Mouse (Mus musculus) CH12.LX (cell line): ENCODE results near the gene Gm8439.

Experiments used
- CHD1 ChIP-seq: IDR thresholded peaks from 2 replicates; pipeline ENCODE4 v1.6.1; 2012; ENCODE audit warnings: low read depth, low read length, improper control_type of control experiment, inconsistent platforms
- CHD2 ChIP-seq: IDR thresholded peaks from 2 replicates; pipeline ENCODE4 v1.6.1; 2011; ENCODE audit warnings: low read length, improper control_type of control experiment
- CTCF ChIP-seq, 2 experiments: IDR thresholded peaks in 1 of 2; conservative IDR thresholded peaks in 1 of 2; 2 replicates each; pipeline ENCODE4 v1.5.1; 2011 to 2012; ENCODE audit warnings: low read depth in 2 of 2, low read length in 2 of 2, improper control_type of control experiment in 1 of 2, inconsistent platforms in 1 of 2, mild to moderate bottlenecking in 1 of 2, moderate library complexity in 1 of 2
- EP300 ChIP-seq: IDR thresholded peaks from 2 replicates; pipeline ENCODE4 v1.6.1; 2011; ENCODE audit warnings: low read length, improper control_type of control experiment
- GABPA ChIP-seq: IDR thresholded peaks from 2 replicates; pipeline ENCODE4 v1.6.1; 2012; ENCODE audit warnings: low read depth, low read length, improper control_type of control experiment, inconsistent platforms; ENCODE audit not compliant: insufficient replicate concordance
- MAFK ChIP-seq: IDR thresholded peaks from 2 replicates; pipeline ENCODE4 v1.6.1; 2011; ENCODE audit warnings: low read length, improper control_type of control experiment; ENCODE audit not compliant: insufficient replicate concordance
- POLR2A ChIP-seq: IDR thresholded peaks from 2 replicates; pipeline ENCODE4 v1.6.1; 2011; ENCODE audit warnings: low read depth, mild to moderate bottlenecking, improper control_type of control experiment, low read length
- POLR2AphosphoS2 ChIP-seq: IDR thresholded peaks from 2 replicates; pipeline ENCODE4 v1.6.1; 2011; ENCODE audit warnings: low read depth, low read length, improper control_type of control experiment
- UBTF ChIP-seq: IDR thresholded peaks from 2 replicates; pipeline ENCODE4 v1.6.1; 2012; ENCODE audit warnings: low read depth, mild to moderate bottlenecking, inconsistent platforms, low read length, improper control_type of control experiment, moderate library complexity
- USF2 ChIP-seq: conservative IDR thresholded peaks from 2 replicates; pipeline ENCODE4 v1.6.1; 2011; ENCODE audit warnings: low read depth, low read length, improper control_type of control experiment
- ZNF384 ChIP-seq: IDR thresholded peaks from 2 replicates; pipeline ENCODE4 v1.6.1; 2012; ENCODE audit warnings: low read depth, low read length, improper control_type of control experiment, inconsistent platforms

- TF ChIP-seq GABPA (no peak), EP300 (peak; percentile 45; the same call in 1 of the 2 replicates), USF2 (no peak), UBTF (no peak), CTCF (conservative IDR thresholded peaks at IDR 0.05 in 1 of 2, IDR thresholded peaks at IDR 0.05 in 1 of 2; ENCODE audit: low read depth in 2 of 2, low read length in 2 of 2) (no peak), POLR2A (no peak), CHD2 (no peak), MAFK (no peak), CHD1 (no peak), ZNF384 (no peak), POLR2AphosphoS2 (no peak)
Observed at GRCm38 (mm10) chr4:120589070-120589469, 525 bp downstream of the Gm8439 start.
